Mouse (Mus musculus) olfactory bulb, adult 2 months (tissue): ENCODE measurements around the gene Ccnl2.

Experiments used
- CTCF ChIP-seq: fragments of 200-500 bp; IDR thresholded peaks from 2 replicates; pipeline ENCODE4 v1.5.1; 2012; ENCODE audit warnings: low read depth, mild to moderate bottlenecking, low read length, moderate library complexity; ENCODE audit not compliant: insufficient read depth
- POLR2A ChIP-seq: fragments of 200-500 bp; IDR thresholded peaks from 2 replicates; pipeline ENCODE4 v1.6.1; 2012; ENCODE audit warnings: mild to moderate bottlenecking, low read depth, low read length, moderate library complexity; ENCODE audit not compliant: insufficient read depth

- no peak for TF ChIP-seq CTCF
- no peak for TF ChIP-seq POLR2A
Measured at GRCm38 (mm10) chr4:155851368-155851767, 39.1 kb downstream of the Ccnl2 start.
